Mouse (Mus musculus) limb, embryonic 12.5 days (tissue): Measurements from ENCODE around the gene Prkag2. TPM values are rescaled to one million over a fixed set of nuclear protein-coding genes. Genes with fewer than 3 reads are reported as not detected.

Experiments used
- ATAC-seq: fragments of 200-750 bp; cut with Nextera tagmentation; 2 replicates; pipeline ENCODE4 v1.8.0; 2017; ENCODE audit warnings: low read depth, moderate TSS enrichment; ENCODE audit not compliant: insufficient number of reproducible peaks, insufficient read depth, low FRiP score, low TSS enrichment
- H3K27ac ChIP-seq: fragments of 300-500 bp; sonication (generic); 2 replicates; pipeline ENCODE4 v1.5.1; 2016; ENCODE audit warnings: mild to moderate bottlenecking, moderate library complexity
- H3K27me3 ChIP-seq: fragments of 300-500 bp; sonication (generic); 2 replicates; pipeline ENCODE4 v1.6.1; 2016; ENCODE audit warnings: mild to moderate bottlenecking, moderate library complexity
- H3K36me3 ChIP-seq: fragments of 300-500 bp; sonication (generic); 2 replicates; pipeline ENCODE4 v1.6.1; 2016; ENCODE audit warnings: mild to moderate bottlenecking, moderate library complexity
- H3K4me1 ChIP-seq: fragments of 300-500 bp; sonication (generic); replicated peaks from 2 replicates; pipeline ENCODE4 v1.6.1; 2016
- H3K4me2 ChIP-seq: fragments of 300-500 bp; sonication (generic); 2 replicates; pipeline ENCODE4 v1.6.1; 2016; ENCODE audit warnings: mild to moderate bottlenecking, moderate library complexity
- H3K4me3 ChIP-seq: fragments of 300-500 bp; sonication (generic); replicated peaks from 2 replicates; pipeline ENCODE4 v1.5.1; 2016; ENCODE audit warnings: mild to moderate bottlenecking
- H3K9ac ChIP-seq: fragments of 300-500 bp; sonication (generic); replicated peaks from 2 replicates; pipeline ENCODE4 v1.6.1; 2016; ENCODE audit warnings: mild to moderate bottlenecking, moderate library complexity
- H3K9me3 ChIP-seq: fragments of 300-500 bp; sonication (generic); 2 replicates; pipeline ENCODE4 v1.6.1; 2016; ENCODE audit warnings: mild to moderate bottlenecking, moderate library complexity
- WGBS: fragments of 180-500 bp; shearing (Covaris S2); methylation state at CpG from one replicate; pipeline ENCODE4 v1.1.7; 2016; 5-methylcytosine and 5-hydroxymethylcytosine counted together
- polyA plus RNA-seq: library from polyadenylated mRNA; unstranded; fragments of >200 nt; fragmentation: Nextera tagmentation; extraction: Ambion mirVana; gene quantifications from 2 replicates; pipeline ENCODE4 v1.2.1, GENCODE M21; 2016

Prkag2 gene
- polyA plus RNA-seq, 1 experiment from 2014 or later = 24.1 TPM

- Histone ChIP-seq H3K9me3 (no peaks in the 10 kb centered on the region), H3K4me3 (no peak overlapping the region), H3K27me3 (no peaks in the 10 kb centered on the region), H3K36me3 (no peaks in the 10 kb centered on the region), H3K9ac (no peak overlapping the region), H3K27ac (no peak overlapping the region), H3K4me1 (peaks cover 7% of the 10 kb centered on the region; the same call in 1 of the 2 replicates), H3K4me2 (no peak overlapping the region)
- no peak for ATAC-seq
- 84% methylated on average over 6 of the region's 6 CpGs for WGBS
Measured at GRCm38 (mm10) chr5:24913656-24914055, 186.8 kb downstream of the Prkag2 start.

- peak overlapping the region; percentile 74 for H3K4me2 ChIP-seq
- H3K9me3 ChIP-seq = no peaks in the 10 kb centered on the region
- peak overlapping the region; percentile 86 for H3K4me3 ChIP-seq
- peaks cover 15% of the 10 kb centered on the region for H3K4me1 ChIP-seq
- no peaks in the 10 kb centered on the region for H3K27me3 ChIP-seq
- H3K36me3 ChIP-seq = 0 out of 2 replicates have a peak, but pooled peaks cover 4% of the 10 kb centered on the region
- no peak; the same call in 1 of the 2 replicates for ATAC-seq
- H3K9ac ChIP-seq = peak overlapping the region; percentile 89
- H3K27ac ChIP-seq = peak overlapping the region; percentile 94
- WGBS = 11% methylated on average over 15 of the region's 19 CpGs
Measured at GRCm38 (mm10) chr5:24908820-24909716, 191.4 kb downstream of the Prkag2 start.

GRCm38 (mm10) chr5:24908141-24908819, 192.2 kb downstream of the Prkag2 start:
- H3K9me3 ChIP-seq = no peaks in the 10 kb centered on the region
- peak overlapping the region; percentile 89 for H3K9ac ChIP-seq
- H3K36me3 ChIP-seq = 0 out of 2 replicates have a peak, but pooled peaks cover 4% of the 10 kb centered on the region
- H3K4me2 ChIP-seq = peak overlapping the region; percentile 74
- peak overlapping the region; percentile 94 for H3K27ac ChIP-seq
- H3K27me3 ChIP-seq = no peaks in the 10 kb centered on the region
- peak overlapping the region; percentile 86 for H3K4me3 ChIP-seq
- under 1% methylated on average over 57 of the region's 87 CpGs for WGBS
- peaks cover 15% of the 10 kb centered on the region for H3K4me1 ChIP-seq
- peak; percentile 89 for ATAC-seq

DNA sequence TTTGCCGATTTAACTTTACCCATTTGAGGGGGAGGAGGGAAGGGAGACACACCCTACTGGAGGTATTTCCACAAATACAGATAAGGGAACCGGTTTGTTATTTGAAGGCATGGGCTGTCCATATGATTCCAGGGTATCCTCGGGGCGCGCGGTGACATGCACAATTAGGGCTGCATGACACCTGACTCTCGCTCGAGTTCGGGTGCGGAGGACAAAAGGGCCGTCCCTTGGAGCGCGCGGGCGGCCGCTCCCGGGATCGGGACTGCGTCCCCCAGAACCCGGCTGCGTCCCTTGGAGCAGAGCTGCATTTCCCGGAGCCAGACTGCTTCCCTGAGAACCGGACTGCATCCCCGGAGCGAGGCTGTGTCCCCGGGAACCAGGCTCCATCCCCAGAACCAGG, 192.7 kb downstream of the Prkag2 start:
- 1% methylated on average over 26 of the region's 26 CpGs for WGBS
- Histone ChIP-seq H3K27me3 (no peaks in the 10 kb centered on the region), H3K9me3 (no peaks in the 10 kb centered on the region), H3K4me2 (peak overlapping the region; percentile 74), H3K27ac (peak overlapping the region; percentile 94), H3K4me3 (peak overlapping the region; percentile 86), H3K36me3 (0 out of 2 replicates have a peak, but pooled peaks cover 4% of the 10 kb centered on the region), H3K9ac (peak overlapping the region; percentile 89), H3K4me1 (peaks cover 15% of the 10 kb centered on the region)
- peak; percentile 20; the same call in 1 of the 2 replicates for ATAC-seq

DNA sequence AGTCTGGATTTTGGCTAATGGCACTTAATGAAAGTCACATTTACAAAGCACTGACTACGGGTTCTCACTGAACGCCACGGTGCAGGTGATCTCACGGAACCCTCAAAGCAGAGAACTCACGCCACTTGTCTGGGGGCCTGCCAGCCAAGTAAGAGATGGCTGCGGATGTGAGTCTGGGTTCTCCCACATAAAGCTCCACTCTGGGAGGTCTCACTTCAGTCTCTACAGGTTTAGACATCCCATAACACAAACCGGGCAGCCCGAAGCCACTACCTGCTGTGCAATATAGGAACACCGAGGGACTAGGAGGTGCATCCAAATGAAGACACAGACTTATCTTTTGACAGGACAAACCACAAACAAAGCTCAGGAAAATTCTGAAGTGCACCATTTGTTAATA, 193.6 kb downstream of the Prkag2 start:
- Histone ChIP-seq H3K4me3 (peak overlapping the region; percentile 86), H3K27ac (no peak overlapping the region), H3K9me3 (no peaks in the 10 kb centered on the region), H3K27me3 (no peaks in the 10 kb centered on the region), H3K4me2 (peak overlapping the region; percentile 74), H3K9ac (no peak overlapping the region), H3K36me3 (0 out of 2 replicates have a peak, but pooled peaks cover 4% of the 10 kb centered on the region), H3K4me1 (peaks cover 15% of the 10 kb centered on the region)
- WGBS = 58% methylated on average over 9 of the region's 9 CpGs
- ATAC-seq = no peak

- H3K27me3 ChIP-seq = no peaks in the 10 kb centered on the region
- H3K9ac ChIP-seq = no peak overlapping the region
- ATAC-seq = no peak
- no peak overlapping the region for H3K27ac ChIP-seq
- WGBS = 92% methylated on average over 9 of the region's 9 CpGs
- no peak overlapping the region for H3K4me3 ChIP-seq
- H3K4me2 ChIP-seq = no peak overlapping the region
- peaks cover 8% of the 10 kb centered on the region for H3K4me1 ChIP-seq
- 0 out of 2 replicates have a peak, but pooled peaks cover 4% of the 10 kb centered on the region for H3K36me3 ChIP-seq
- no peaks in the 10 kb centered on the region for H3K9me3 ChIP-seq
Measured at GRCm38 (mm10) chr5:24904941-24905340, 195.5 kb downstream of the Prkag2 start.

- Histone ChIP-seq H3K4me1 (peaks cover 8% of the 10 kb centered on the region), H3K9me3 (no peaks in the 10 kb centered on the region), H3K27me3 (no peaks in the 10 kb centered on the region), H3K4me3 (no peak overlapping the region), H3K27ac (no peak overlapping the region), H3K9ac (no peak overlapping the region), H3K36me3 (0 out of 2 replicates have a peak, but pooled peaks cover 4% of the 10 kb centered on the region), H3K4me2 (no peak overlapping the region)
- WGBS = 85% methylated on average over 8 of the region's 8 CpGs
- ATAC-seq = no peak
Measured at GRCm38 (mm10) chr5:24904423-24904822, 196.0 kb downstream of the Prkag2 start.

DNA sequence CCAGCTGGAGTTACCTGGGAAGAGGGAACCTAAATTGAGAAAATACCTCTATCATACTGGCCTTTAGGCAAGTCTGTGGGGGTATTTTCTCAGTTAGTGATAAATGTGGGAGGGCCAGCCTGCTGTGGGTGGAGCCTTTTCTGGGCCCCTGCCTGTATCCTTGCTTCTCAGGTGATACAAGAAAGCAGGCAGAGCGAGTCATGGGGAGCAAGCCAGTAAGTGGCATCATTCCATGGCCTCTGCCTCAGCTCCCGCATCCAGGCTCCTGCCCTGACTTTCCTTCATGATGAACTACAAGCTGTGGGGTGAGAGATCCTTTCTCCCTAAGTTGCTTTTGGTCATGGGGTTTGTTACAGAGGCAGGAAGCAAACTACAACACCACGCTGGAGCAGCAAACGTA, 196.4 kb downstream of the Prkag2 start:
- WGBS = 88% methylated on average over 4 of the region's 4 CpGs
- Histone ChIP-seq H3K9me3 (no peaks in the 10 kb centered on the region), H3K27ac (no peak overlapping the region), H3K4me1 (peaks cover 8% of the 10 kb centered on the region), H3K4me3 (no peak overlapping the region), H3K27me3 (no peaks in the 10 kb centered on the region), H3K36me3 (0 out of 2 replicates have a peak, but pooled peaks cover 4% of the 10 kb centered on the region), H3K9ac (no peak overlapping the region), H3K4me2 (no peak overlapping the region)
- no peak for ATAC-seq

DNA sequence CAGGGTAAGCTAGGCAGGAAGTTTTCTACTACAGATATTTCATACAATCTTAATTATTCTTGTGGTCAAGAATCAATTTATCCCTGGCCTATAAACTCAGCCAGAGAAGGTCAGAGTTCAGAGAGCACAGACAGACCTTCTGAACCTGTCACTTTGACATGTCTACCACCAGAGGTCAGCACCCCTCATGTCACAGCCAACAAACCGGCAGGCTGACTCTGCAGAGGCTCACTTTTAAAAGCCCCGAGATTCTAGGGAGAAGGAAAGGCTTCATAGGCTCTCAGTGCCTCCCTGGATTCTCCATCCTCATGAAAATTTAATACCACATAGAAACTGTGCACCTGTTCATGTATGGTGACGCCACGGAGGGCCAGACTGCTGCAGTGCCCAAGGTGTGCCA, 197.6 kb downstream of the Prkag2 start:
- 25% methylated on average over 4 of the region's 4 CpGs for WGBS
- H3K9me3 ChIP-seq = no peaks in the 10 kb centered on the region

DNA sequence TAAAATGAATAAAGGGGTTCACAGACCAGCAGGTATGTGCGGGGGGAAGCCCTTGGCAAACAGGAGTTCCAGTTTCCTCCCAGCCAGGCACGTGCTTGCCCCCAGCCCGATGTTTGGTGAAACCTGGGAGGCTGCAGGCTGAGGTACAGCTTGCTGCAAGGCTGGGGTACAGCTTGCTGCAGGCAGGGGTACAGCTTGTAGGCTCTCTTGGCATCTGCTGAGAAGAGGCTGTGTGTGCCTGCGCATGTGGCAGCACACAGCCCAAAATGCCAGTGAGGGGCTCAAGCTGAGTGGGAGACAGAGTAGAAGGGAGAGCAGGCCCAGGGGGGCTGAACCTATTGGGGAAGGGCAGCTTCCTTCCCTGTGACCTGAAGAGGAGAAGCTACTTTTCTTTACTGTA, 204.8 kb downstream of the Prkag2 start:
- H3K4me1 ChIP-seq = peaks cover 9% of the 10 kb centered on the region
- H3K36me3 ChIP-seq = no peaks in the 10 kb centered on the region
- H3K9ac ChIP-seq = no peak overlapping the region
- H3K27me3 ChIP-seq = no peaks in the 10 kb centered on the region
- H3K4me3 ChIP-seq = no peak overlapping the region
- no peak overlapping the region for H3K4me2 ChIP-seq
- H3K27ac ChIP-seq = no peak overlapping the region
- no peaks in the 10 kb centered on the region for H3K9me3 ChIP-seq
- ATAC-seq = no peak
- WGBS = 94% methylated on average over 4 of the region's 4 CpGs

More for the DNA sequence above, 197.6 kb downstream of the Prkag2 start:
- no peak overlapping the region for H3K4me3 ChIP-seq
- H3K36me3 ChIP-seq = 0 out of 2 replicates have a peak, but pooled peaks cover 4% of the 10 kb centered on the region
- ATAC-seq = 0 out of 2 replicates have a peak, but pooled peaks have one; percentile 15
- H3K27ac ChIP-seq = no peak overlapping the region
- H3K9ac ChIP-seq = no peak overlapping the region
- H3K27me3 ChIP-seq = no peaks in the 10 kb centered on the region
- peaks cover 8% of the 10 kb centered on the region for H3K4me1 ChIP-seq
- H3K4me2 ChIP-seq = no peak overlapping the region

DNA sequence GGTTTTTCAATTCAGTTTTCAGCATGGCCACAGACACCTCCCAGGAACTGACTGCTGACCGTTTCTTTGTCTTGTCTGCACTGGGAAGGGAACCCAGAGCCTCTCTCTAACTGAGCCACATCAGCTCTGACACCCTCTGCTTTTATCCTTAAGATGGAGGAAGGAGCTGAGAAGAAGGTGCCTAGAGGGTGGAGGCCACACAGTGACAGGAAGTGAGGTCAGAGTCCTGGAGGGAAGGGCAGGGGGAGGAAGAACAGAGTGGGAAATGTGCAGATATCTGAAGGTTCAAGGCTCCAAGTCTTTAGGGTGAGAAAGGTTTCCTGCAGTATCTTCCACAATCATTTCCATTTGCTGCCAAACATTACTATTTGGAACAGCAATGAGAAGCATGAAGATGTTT, 205.6 kb downstream of the Prkag2 start:
- H3K27me3 ChIP-seq = no peaks in the 10 kb centered on the region
- WGBS = 64% methylated on average over 1 of the region's 1 CpGs
- no peaks in the 10 kb centered on the region for H3K9me3 ChIP-seq
- no peak for ATAC-seq
- peaks cover 9% of the 10 kb centered on the region for H3K4me1 ChIP-seq
- H3K27ac ChIP-seq = no peak overlapping the region
- H3K9ac ChIP-seq = no peak overlapping the region
- H3K4me3 ChIP-seq = no peak overlapping the region
- H3K4me2 ChIP-seq = no peak overlapping the region
- no peaks in the 10 kb centered on the region for H3K36me3 ChIP-seq
